Mouse (Mus musculus) lung, adult 2 months (tissue): ENCODE measurements at regions not wholly inside any gene's neighbourhood (a gene's known extent, or its start where the extent isn't known, plus 50 kb on each side); places are given as distances from the start of the nearest gene placed in this dataset.

Source experiments
- DNase-seq: peaks from one replicate; pipeline ENCODE4 v3.0.0; 2022
- H3K4me1 ChIP-seq: fragments of 200-500 bp; 2 replicates; pipeline ENCODE4 v1.6.1; 2011; ENCODE audit warnings: low read length; ENCODE audit not compliant: control insufficient read depth, insufficient read depth
- H3K4me3 ChIP-seq: fragments of 200-500 bp; replicated peaks from 2 replicates; pipeline ENCODE3; 2011; ENCODE audit warnings: low read depth, mild to moderate bottlenecking, control low read depth, low read length; ENCODE audit errors: extremely low read depth
- CTCF ChIP-seq: fragments of 200-500 bp; IDR thresholded peaks from 2 replicates; pipeline ENCODE4 v1.5.1; 2011; ENCODE audit warnings: mild to moderate bottlenecking, low read length, control low read depth; ENCODE audit not compliant: insufficient read depth
- POLR2A ChIP-seq: fragments of 200-500 bp; IDR thresholded peaks from 2 replicates; pipeline ENCODE4 v1.6.1; 2011; ENCODE audit warnings: low read depth, mild to moderate bottlenecking, control low read depth, low read length, borderline replicate concordance; ENCODE audit errors: extremely low read depth
- WGBS: fragments of 180-500 bp; shearing (Covaris S2); methylation state at CpG from one replicate; pipeline ENCODE4 v1.1.7; 2018; 5-methylcytosine and 5-hydroxymethylcytosine counted together

DNA sequence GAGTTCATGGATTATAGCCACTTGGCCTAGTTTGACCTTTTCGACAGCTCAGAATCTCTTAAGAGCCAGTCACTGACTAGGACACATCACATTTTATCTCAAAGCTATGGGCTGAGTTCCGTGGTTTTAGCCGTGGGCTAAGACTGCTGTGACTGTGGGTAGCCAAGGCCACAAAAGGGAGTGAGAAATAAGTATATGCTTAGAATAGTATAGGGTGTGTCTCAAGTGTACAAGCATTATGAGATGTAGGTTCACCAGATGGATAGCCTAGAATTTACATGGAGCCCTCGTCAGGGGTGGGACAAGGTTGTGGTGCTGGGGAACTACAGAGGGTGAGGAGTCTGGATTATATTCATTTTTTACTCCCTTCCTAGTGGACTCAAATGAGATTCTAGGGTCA is 177.5 kb downstream of the Gm4791 start:
- 89% methylated on average over 4 of the region's 4 CpGs for WGBS
- no peak for DNase-seq

DNA sequence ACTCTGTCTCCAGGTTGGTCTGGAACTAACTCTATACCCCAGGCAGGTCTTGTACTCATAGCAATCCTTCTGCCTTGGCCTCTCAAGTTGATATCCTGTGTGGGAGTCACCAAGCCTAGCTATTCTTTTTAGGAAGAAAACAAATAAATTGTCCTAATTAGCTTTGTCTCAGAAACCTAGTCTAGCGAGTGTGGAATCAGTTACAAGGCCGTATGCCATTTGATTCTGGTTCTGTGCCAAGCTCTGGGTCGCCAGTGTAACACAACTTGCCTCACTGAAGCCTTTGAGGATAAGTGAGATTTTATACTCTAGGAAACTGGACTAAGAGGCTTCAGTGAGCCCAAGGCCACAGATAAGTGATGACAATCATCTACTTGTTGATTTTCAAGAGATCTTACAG is 219.6 kb downstream of the Gm4791 start:
- 69% methylated on average over 3 of the region's 3 CpGs for WGBS
- Histone ChIP-seq H3K4me1 (no peaks in the 10 kb centered on the region), H3K4me3 (no peak overlapping the region)
- DNase-seq = no peak
- TF ChIP-seq POLR2A (no peak), CTCF (no peak)

More for the DNA sequence above, 177.5 kb downstream of the Gm4791 start:
- Histone ChIP-seq H3K4me1 (no peaks in the 10 kb centered on the region), H3K4me3 (no peak overlapping the region)
- no peak for TF ChIP-seq POLR2A
- no peak for TF ChIP-seq CTCF

DNA sequence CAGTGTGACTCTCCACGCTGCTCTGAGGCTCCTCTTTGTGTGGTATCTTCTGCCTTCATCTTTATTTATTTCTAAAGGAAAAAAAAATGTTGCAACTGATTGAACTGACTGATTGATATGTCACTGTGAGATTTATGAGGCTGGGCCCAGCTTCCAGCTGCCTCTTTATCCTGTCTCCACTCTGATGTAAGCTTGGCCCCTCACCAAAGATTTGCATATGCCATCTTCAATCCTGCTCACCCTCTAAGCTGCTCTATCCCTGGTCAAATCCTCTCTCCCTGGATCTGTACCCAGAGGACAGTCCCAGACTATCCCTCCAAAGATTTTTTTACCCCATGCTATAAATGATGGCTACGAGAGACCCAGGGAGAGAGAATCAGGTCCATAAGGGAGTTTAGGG is 225.0 kb downstream of the Gm4791 start:
- DNase-seq = no peak
- Histone ChIP-seq H3K4me1 (peaks cover 5% of the 10 kb centered on the region), H3K4me3 (no peak overlapping the region)
- 66% methylated on average over 2 of the region's 2 CpGs for WGBS
- TF ChIP-seq POLR2A = no peak

DNA sequence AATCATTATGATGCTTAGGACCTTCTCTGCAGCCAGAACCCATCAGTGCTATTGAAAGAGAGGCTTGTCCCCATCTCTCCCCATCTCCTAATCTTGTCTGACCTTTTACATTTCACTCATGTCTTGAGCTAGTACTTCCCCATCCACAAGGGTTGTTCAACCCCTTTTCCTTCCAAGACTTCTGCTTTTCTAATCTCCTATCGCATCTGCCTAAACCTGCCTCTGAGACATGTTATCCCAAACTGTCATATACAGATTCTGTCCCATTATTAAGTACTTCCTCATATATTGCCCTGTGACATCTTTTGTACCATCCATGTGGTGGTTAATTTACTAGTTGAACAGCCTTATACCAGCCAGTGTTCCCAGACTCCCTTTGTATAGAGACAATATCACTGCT is 225.7 kb downstream of the Gm4791 start:
- DNase-seq = no peak
- peaks cover 5% of the 10 kb centered on the region for H3K4me1 ChIP-seq
- 86% methylated on average over 1 of the region's 1 CpGs for WGBS
- no peak overlapping the region for H3K4me3 ChIP-seq
- TF ChIP-seq CTCF = no peak
- TF ChIP-seq POLR2A = no peak

DNA sequence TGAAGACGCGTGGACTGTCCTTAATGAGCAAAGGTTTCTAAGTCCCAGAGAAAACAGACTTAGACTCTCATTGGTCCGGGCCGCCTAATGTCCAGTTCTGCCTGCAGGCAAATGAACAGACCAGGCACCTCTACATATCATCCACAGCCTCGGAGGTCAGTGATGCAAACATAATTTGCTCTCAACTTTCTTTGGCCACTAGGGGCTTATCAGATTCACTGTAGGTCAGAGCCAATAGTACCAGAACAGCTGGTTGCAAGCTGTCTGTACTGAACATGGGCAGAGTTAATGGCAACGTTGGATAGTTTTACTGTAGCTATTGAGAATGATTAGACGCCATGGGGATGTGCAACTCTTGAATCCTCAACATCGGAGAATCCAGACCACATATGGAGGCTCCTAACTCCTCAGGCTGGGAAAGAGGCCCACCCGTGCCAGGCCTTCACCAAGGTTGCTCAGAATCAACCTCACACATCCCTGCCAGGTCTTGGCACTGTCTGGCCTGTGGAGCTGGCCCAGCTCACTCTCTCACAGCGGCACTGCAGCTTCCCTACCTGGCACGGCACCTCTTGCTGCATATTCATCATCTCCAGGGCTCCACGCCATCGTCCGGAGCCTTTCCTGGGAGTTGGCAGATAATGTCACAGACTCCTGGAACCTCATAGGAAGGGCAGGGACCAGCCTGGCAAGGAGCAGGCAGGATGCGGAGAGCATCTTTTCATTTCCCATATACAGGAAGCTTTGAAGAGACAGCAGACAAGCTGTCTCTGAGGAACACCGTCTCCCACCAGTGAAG is 228.1 kb downstream of the Gm4791 start:
- DNase-seq = peak; percentile 13
- Histone ChIP-seq H3K4me1 (peaks cover 5% of the 10 kb centered on the region), H3K4me3 (no peak overlapping the region)
- TF ChIP-seq POLR2A (no peak), CTCF (no peak)
- 63% methylated on average over 16 of the region's 16 CpGs for WGBS

DNA sequence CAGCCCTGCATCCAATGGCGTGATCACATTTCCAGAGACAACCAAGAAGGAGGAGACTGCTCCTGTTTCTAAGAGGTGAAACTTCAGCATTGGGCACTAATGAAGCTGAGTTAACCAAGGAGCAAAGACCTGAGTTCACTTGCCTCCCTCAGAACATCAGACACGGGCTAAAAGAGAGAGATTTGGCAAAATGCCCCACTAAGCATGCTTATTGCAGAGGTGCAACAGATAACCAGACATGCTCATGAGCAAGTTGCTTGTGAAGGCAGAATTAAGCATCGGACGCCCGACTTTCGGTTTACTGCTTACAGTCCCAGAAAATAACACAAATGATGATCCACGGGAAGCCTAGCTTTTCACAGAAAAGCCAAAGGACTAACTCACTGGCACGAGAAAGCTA is 228.8 kb downstream of the Gm4791 start:
- H3K4me1 ChIP-seq = peaks cover 5% of the 10 kb centered on the region
- DNase-seq = no peak
- H3K4me3 ChIP-seq = no peak overlapping the region
- WGBS = 70% methylated on average over 8 of the region's 8 CpGs
- TF ChIP-seq POLR2A (no peak), CTCF (no peak)

DNA sequence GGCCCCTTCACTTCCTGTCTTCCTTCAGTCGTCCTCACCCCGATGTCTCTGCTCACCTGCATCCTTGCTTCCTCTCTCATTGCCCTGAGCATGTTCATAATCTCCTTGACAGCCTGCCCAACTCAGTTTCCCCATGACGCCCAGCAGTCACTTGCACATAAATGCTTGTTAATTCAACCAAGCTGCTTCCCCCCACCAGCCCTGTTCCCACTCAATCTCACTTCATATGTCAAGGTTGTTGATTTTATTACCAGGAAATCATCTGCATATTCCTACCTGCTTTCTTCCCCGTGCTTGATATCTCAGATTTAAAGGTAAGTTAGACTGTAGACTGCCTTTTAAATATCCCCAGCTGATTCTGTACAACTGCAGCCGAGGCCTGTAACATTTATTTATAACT is 230.2 kb downstream of the Gm4791 start:
- Histone ChIP-seq H3K4me3 (no peak overlapping the region), H3K4me1 (peaks cover 5% of the 10 kb centered on the region)
- DNase-seq = no peak
- 72% methylated on average over 5 of the region's 5 CpGs for WGBS
- TF ChIP-seq CTCF = no peak
- no peak for TF ChIP-seq POLR2A

DNA sequence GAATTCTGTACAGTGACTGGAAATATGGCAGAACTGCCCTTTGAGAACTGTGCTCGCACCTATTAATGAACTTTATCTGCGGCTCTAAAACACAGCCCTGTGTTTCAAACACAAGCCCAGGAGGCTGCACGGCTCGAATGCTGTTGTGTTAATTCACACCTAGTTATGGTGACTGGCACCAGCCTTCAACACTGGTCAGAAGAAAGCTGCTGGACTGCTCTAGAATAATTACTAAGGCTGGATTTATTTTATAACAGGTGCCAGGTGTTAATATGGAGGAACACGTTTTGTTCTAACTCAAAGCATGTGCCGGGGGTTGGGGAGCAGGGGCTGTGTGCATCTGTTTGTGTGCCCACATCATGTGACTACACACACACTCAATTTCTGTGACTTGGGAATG is 230.8 kb downstream of the Gm4791 start:
- no peak for DNase-seq
- Histone ChIP-seq H3K4me3 (no peak overlapping the region), H3K4me1 (peaks cover 5% of the 10 kb centered on the region)
- TF ChIP-seq POLR2A (no peak), CTCF (no peak)
- 82% methylated on average over 6 of the region's 6 CpGs for WGBS

DNA sequence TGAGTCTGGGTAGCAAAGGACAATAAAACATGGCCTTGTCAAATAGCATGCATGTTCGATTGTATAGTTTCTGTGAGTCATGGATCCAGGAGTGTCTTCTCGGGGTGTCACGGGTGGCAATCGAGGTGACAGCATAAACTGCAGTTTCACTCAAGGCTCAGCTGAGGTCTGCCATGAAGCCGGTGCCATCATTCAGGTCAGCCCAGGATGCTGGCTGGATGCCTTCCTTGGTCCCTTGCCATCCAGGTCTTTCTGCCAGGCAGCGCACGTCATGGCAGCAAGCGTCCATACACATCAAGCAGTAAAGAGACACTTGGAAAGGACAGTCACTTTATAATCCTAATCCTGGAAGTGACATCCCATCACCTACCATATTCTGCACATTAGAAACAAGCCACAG is 242.4 kb downstream of the Gm4791 start:
- no peak for TF ChIP-seq POLR2A
- no peak for TF ChIP-seq CTCF
- Histone ChIP-seq H3K4me3 (no peak overlapping the region), H3K4me1 (no peaks in the 10 kb centered on the region)
- no peak for DNase-seq
- 92% methylated on average over 8 of the region's 8 CpGs for WGBS

DNA sequence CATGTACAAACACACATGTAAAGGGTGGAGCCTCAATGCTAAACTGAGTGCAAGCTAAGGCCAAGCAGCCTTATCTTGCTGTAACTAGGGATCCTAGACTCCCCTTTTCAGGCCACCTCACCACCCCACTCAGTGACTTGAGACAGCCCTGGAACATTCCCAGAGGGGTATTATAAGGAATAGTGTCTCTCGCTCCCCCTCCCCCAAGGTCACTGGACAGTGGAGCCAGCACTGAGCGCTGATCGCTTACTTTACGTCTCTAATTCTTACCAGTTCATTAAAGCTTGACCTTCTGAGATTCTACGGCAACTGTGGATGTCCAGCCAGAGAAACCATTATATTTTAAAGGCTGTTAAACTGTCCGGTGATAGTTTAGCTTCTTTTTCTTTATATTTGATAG is 243.5 kb downstream of the Gm4791 start:
- no peaks in the 10 kb centered on the region for H3K4me1 ChIP-seq
- no peak for DNase-seq
- WGBS = 78% methylated on average over 6 of the region's 6 CpGs
- TF ChIP-seq POLR2A (no peak), CTCF (no peak)
- no peak overlapping the region for H3K4me3 ChIP-seq
